Mouse (Mus musculus) frontal cortex, postnatal 14 days (tissue): Measurements from ENCODE around the gene Kcna6.

Experiments used
- DNase-seq, 2 experiments: peaks; one replicate each; pipeline ENCODE4 v3.0.0; 2022; ENCODE audit warnings: low spot score in 2 of 2

The Kcna6 gene

GRCm38 (mm10) chr6:126740211-126741142 is at the start of gene Kcna6:
TSS of gene Kcna6 (minus strand) at chr6:126740674.
- DNase-seq = peak; percentile 34 to 49

- DNase-seq = no peak
These were observed 48.4 kb upstream of the Kcna6 start for GRCm38 (mm10) chr6:126788863-126789262.

DNA sequence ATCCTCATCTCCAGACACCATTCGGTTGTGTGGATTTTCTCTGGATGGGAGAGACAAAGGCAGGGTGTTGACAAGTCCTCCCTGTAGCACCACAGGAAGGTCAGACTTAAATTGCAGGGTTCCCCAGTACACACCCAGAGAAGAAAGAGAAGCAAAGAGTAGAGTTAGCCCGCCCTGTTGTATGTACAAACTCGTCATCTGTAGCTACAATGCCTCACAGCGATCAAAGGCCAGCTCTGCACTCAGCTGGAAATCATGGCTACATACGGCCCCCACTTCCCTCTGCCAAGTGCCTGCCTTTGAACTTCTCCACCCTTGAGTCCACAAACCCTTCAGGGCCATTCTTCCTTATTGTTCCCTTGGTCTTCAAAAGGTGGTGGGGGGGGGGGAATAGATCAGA is 43.7 kb upstream of the Kcna6 start:
- no peak for DNase-seq

- peak; percentile 57 to 74 for DNase-seq
These were observed 43.2 kb upstream of the Kcna6 start for GRCm38 (mm10) chr6:126783651-126784066.

DNA sequence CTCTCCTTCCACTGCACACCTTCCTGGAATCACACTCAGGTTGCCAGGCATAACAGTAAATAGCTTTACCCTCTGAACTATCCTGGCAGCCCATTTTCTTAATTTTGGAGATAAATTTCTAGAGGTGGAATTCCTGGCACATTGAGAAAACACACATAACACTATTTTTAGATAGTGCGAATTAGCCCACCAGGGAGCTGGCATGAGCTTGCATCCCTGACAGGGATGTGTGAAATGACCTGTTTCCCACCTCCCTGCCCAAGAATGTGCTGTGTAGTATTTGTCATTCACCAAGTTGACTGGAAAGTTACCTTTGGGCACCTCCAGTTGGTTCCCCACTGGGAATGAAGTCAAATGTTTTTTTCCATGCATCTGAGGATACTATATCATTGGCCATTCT is 42.6 kb upstream of the Kcna6 start:
- no peak for DNase-seq

DNA sequence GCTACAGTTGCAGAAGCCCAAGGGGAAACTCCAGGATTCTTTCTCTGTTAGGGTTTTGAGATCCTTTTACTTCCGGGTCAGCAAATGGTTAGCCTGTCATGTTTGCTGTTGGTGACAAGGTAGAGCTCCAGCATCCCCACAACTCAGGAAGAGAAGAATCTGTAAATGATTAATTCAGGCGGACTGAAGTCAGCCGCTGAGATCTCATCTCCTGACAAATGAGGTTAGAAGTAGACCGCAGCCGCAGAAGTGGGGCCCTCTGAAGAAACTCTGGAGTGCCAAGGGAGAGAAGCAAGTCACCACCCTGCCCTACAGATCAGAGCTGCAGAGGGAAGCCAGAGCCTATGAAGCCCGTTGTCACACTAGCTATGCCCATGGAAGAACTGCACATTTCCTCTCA is 37.4 kb upstream of the Kcna6 start:
- DNase-seq = no peak

- no peak for DNase-seq
These were observed 33.4 kb upstream of the Kcna6 start for GRCm38 (mm10) chr6:126773873-126774272.

DNA sequence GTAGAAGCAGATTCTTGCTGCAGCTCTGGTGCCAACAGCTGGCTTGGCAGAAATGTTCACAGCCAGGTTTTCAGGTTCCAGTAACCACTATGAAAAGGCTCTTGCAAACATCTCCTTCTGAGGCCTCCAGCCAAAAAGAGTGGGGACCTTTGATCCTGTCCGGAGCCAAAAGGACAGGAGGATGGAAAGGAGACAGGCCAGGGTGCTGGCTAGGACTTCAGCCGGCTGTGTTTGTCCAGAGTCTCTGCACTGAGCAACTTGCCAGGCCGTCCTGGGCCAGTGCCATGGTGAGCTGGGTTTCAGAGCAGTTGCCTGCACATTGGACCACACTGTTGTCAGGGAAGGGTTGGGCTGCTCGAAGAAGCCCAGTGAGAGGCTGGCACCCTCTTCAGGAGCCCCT is 31.9 kb upstream of the Kcna6 start:
- DNase-seq = no peak

GRCm38 (mm10) chr6:126770146-126770731 is 29.8 kb upstream of the Kcna6 start:
- no peak for DNase-seq

- no peak for DNase-seq
These were observed 28.6 kb upstream of the Kcna6 start for GRCm38 (mm10) chr6:126768957-126769665.

DNA sequence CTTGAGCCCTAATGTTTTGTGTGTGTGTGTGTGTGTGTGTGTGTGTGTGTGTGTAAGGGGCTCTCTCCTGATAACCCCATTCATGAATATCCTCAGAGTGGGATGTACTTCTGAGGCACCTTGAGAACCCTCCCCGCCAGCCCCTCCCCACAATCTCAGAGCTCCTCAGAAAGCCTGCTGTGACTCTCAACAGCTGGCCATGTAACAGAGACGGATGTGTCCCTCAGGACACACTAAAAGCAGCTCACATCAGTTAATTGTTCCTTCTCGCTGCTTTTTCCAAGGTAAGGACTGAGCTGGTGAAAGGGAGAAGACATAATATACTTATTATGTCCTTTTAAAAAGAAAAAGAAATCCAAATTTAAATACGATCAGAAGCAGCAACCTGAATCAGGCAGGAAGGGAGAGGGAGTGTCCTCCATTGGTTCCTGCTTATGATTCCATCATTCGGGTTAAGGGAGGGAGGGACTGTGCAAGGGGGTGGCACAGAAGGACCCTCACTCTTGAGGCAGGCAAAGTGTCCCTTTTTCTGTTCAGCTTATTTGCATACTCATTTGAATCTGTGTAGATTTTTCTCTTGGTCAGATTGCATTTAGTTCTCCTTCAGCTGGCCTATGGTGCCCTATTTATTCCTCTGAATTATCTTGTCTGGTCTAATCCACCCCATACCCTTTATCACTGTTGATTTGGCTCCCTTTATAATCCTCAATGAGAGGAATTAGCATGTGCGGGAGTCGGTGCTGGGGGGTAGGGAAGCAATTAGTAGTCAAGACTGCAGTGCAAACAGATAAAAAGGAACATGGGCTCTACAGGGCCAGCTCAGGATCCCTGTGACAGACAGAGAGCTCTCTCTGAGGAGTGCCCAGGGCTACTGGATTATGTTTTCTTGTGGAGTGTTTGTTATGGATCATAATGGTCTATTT is 27.4 kb upstream of the Kcna6 start:
- no peak for DNase-seq

DNA sequence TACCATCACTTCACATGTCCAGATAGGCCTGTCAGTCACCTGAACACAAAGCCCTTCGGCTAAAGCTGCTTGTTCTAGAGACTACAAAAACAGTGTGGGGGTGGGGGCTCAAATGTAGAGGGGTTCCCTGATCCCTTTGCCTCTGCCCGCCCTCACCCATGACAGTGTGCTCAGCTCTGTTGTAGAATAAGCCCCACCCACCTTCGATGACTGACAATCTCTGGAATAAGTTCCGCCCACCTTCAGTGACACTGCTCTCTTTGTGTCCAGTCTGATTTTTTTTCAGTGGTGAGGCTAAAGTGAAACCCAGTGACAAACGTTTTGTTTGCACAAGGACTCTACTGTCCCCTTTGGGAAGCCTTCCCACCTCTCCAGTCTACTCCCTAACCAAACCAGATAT is 26.1 kb upstream of the Kcna6 start:
- DNase-seq = no peak

GRCm38 (mm10) chr6:126764563-126765091 is 24.2 kb upstream of the Kcna6 start:
- DNase-seq = no peak

DNA sequence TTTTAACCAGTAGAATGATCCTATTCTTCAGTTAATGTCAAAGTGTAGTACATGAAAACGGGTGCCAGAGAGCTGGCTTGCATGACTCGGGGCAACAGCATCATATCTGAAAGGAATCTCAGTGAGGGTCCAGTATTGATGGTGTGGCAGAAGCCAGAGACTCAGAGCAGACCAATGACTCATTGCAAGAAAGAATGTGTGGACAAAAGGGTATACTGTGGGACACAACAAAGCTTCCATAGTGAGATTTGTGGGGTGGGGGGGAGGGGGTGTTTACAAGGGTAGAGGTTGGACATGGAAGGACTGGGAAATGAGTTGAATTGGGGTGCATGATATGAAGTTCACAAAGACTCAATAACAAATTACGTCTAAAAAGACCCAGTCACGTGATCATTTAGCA is 20.9 kb upstream of the Kcna6 start:
- DNase-seq = no peak

GRCm38 (mm10) chr6:126755729-126756411 is 15.4 kb upstream of the Kcna6 start:
- DNase-seq = no peak

DNA sequence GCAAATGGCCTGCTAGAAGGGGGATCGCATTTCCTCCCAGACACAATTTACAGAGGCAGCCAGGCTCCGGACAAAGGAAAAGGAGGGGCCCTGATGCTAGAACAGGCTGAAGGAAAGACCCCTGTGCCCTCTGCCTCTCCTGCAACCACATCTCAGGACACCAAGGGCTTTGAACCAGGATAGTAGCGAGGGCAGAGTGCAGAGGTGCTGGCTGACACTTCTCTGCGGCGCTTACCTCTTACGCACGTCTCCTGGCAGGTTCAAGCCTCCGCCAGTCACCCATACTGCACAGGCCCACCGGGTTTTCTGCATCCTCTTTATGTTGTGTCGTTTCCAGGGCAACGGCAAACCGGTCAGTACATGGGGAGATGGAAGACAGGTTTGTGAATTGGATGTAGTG is 12.0 kb upstream of the Kcna6 start:
- no peak for DNase-seq

- DNase-seq = no peak
These were observed 5.4 kb upstream of the Kcna6 start for GRCm38 (mm10) chr6:126745888-126746287.

- DNase-seq = no peak
These were observed 2.1 kb upstream of the Kcna6 start for GRCm38 (mm10) chr6:126742610-126743009.

- DNase-seq = peak; percentile 35 to 44
These were observed 906 bp downstream of the Kcna6 start for GRCm38 (mm10) chr6:126739326-126740210.

GRCm38 (mm10) chr6:126736996-126737395 is 3.5 kb downstream of the Kcna6 start:
- no peak for DNase-seq
